Mouse (Mus musculus) heart, adult 8-10 months (tissue): ENCODE measurements around the gene Asic2. TPM values are rescaled to one million over a fixed set of nuclear protein-coding genes. Genes with fewer than 3 reads are reported as not detected.
"Not testable (repeated sequence)": the region's sequence is repeated elsewhere in the genome, so short reads cannot be mapped to it uniquely, and the experiment has no call there.

Experiments used
- DNase-seq: peaks from one replicate; pipeline ENCODE4 v3.0.0; 2022; ENCODE audit warnings: low spot score
- total RNA-seq, 4 experiments: library from RNA; stranded (reverse); gene quantifications; 2 replicates each; pipeline ENCODE4 v1.2.4; 2022

The Asic2 gene
- total RNA-seq, 4 experiments from 2014 or later: 0.08 TPM; not detected in 3

DNA sequence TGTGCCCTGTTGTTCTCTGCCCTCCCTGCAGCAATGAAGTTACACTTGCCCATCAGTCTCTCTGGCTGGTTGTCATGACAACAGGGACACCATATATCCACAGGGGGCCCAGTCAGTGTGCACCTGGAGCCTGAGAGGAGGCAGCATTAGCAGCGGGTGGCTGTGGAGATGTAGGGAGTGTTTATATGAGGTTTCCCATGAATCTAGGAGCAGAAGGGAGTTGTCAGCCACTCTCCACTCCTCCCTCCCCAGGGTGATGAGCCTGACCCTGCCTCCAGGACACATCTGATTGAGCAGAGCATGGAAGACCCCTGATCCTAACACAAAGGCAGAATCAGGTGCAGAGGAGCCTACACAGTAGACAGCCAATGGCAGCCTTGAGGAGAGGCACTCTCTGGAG, 514.1 kb downstream of the Asic2 start:
- DNase-seq: no peak

- peak; percentile 2 for DNase-seq
Measured at GRCm38 (mm10) chr11:81449271-81449705, 519.0 kb downstream of the Asic2 start.

GRCm38 (mm10) chr11:81446347-81446746, 521.9 kb downstream of the Asic2 start:
- no peak for DNase-seq

- no peak for DNase-seq
Measured at GRCm38 (mm10) chr11:81426857-81427256, 541.4 kb downstream of the Asic2 start.

GRCm38 (mm10) chr11:81419112-81419511, 549.1 kb downstream of the Asic2 start:
- DNase-seq: no peak

- DNase-seq: no peak
Measured at GRCm38 (mm10) chr11:81418027-81418426, 550.2 kb downstream of the Asic2 start.

DNA sequence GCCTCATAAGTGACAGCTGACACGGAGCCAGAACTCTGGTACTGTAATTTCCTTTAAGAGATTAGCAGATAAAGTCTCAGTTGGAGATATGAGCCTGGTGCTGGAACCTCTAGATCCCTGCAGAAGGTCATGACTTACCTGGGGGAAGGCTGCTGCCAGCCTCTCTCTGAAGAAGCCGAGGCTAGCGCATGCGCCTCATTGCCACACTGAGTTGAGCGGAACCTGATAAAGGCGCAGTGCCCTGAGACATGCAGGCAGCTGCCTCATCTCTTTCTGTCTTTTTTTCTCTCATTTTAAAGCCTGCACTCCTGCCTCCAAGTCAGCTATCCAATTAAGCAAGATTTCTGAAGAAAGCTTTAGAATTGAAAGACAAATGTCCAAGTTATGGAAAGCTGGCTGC, 551.9 kb downstream of the Asic2 start:
- DNase-seq: no peak

GRCm38 (mm10) chr11:81414596-81414995, 553.7 kb downstream of the Asic2 start:
- no peak for DNase-seq

DNA sequence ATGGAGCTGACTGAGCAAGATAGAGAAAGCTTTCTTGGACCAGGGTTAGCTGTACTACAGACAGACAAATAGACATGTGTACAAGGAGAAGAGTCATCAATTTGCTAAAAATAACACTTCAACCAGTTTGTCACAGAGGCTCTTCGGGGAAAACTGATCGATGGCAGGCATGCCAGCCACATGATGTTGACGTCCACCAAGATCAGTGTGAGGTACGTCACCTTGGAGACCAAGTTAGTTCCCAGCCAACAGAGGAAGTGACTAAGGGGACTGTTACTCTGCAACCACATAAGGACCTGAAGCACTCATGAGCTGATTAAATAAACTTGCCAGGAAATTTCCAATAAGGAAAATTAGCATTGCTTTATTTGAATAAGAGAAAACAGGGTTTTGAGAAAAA, 557.0 kb downstream of the Asic2 start:
- no peak for DNase-seq

DNA sequence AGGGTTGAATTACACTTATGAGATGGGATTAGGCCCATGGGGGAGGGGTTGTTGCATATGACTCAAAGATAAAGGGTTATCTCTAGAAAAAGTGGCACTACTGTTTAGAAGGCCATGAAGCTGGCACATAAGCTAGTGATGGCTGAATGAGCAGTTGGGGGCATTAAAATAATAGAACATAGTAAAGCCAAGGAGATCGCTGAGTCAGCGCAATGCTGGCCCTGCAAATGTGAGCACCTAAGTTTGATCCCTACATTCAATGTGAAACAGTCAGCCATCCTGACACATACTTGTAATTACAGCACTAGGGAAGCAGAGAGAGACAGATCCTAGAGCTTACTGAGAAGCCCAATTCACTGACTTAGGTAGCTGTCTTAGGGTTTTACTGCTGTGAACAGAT, 562.3 kb downstream of the Asic2 start:
- no peak for DNase-seq

DNA sequence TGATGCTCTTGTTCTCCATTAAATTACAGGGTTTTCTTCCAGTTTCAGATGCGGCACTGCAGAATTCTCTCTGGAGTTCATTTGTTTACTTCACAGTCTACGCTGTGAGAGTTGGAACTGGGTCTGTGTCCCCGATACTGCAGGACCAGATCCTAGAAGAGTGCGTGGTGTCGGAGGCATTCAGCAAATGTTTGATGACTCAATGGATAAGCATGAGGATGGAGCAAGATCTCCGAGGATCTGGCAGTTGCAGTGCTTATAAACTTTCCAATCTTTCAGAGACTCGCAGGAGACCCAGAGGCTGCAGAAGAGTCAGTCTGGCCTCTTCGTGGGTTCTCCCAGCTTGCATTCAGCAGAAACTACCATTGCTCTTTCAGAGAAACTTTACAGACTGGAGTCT, 566.0 kb downstream of the Asic2 start:
- no peak for DNase-seq

GRCm38 (mm10) chr11:81392855-81393254, 575.4 kb downstream of the Asic2 start:
- no peak for DNase-seq

GRCm38 (mm10) chr11:81386185-81386584, 582.1 kb downstream of the Asic2 start:
- DNase-seq: no peak

- no peak for DNase-seq
Measured at GRCm38 (mm10) chr11:81385547-81385946, 582.7 kb downstream of the Asic2 start.

- DNase-seq: peak; percentile 40
Measured at GRCm38 (mm10) chr11:81374841-81375240, 593.4 kb downstream of the Asic2 start.

- DNase-seq: no peak
Measured at GRCm38 (mm10) chr11:81374003-81374710, 594.1 kb downstream of the Asic2 start.

- DNase-seq: no peak
Measured at GRCm38 (mm10) chr11:81371545-81371944, 596.7 kb downstream of the Asic2 start.

DNA sequence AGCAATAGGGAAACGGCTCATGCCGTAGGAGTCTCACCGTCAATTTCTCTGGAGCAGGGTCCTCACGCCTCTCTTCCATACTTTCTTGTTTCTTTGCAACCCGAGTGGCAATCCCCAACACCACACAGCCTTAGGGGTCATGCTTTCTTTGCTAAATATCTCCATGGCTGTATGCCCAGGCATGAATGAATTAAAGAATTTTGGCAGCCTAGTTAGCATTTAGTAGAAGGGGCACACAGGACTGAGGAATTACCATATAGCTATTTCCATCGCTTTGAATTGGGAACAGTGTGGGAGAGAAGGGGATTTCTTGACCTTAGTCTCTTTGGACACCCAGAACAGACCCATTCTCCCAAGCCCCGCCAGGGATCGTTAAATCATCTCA, 597.8 kb downstream of the Asic2 start:
- no peak for DNase-seq

- peak; percentile 3 for DNase-seq
Measured at GRCm38 (mm10) chr11:81369497-81370425, 598.5 kb downstream of the Asic2 start.

- no peak for DNase-seq
Measured at GRCm38 (mm10) chr11:81364442-81364841, 603.8 kb downstream of the Asic2 start.

DNA sequence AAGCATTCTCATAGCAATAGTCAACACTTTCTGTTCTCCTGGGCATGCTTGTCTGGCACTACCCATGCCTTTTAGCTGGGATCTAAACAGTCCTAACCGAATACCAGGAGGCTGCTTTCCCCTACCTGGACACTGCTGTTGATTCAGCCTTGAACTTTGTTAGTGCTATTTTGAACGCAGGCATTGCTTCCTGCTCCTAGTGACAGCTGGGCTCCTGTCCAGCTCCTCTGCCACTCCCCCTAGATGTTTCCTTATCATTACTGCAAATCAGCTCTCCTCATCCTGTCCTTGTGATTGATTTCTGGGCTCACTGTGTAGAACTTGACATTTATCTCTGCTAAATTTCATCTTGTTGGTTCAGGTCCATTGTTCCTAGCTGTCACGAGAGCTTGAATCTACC, 605.8 kb downstream of the Asic2 start:
- peak; percentile 3 for DNase-seq

DNA sequence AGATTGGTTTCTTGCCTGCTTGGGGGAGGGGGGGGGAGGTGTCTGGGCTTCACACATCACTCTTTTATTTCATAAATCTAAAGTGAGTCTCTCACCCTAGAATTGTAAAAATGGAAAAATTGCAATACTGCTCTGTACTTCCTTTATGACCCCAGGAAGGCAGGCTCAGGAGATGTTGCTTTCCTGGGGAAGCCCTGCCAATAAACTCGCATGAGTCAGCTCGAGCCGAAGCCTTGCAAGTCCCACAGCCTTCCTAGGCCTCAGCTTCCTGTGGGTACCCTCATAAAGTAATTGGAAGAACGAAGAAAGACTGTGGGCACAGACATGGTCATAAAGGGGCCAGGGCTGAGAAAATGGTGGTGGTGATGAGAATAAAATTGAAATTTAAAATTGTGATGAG, 607.2 kb downstream of the Asic2 start:
- no peak for DNase-seq

- not testable (repeated sequence) for DNase-seq
Measured at GRCm38 (mm10) chr11:81350498-81350897, 617.8 kb downstream of the Asic2 start.
